Mouse (Mus musculus): ENCODE data around the gene Olfr883.

Olfr883 gene

GRCm38 (mm10) chr9:38025508-38025907 lies at the start of gene Olfr883:
Olfr883 (plus strand) TSS chr9:38025808.
- no peak for DNase-seq (ENCODE audit: low read depth, low spot score)

GRCm38 (mm10) chr9:37991525-37991924 lies 34.1 kb upstream of the Olfr883 start, which contains the start of gene Olfr881:
Olfr881 (plus strand) TSS chr9:37991825.
- no peak for DNase-seq (ENCODE audit: low read depth, low spot score)

- DNase-seq (ENCODE audit: low read depth, low spot score): peak; percentile 4
Measured at GRCm38 (mm10) chr9:37998581-37999204, 26.9 kb upstream of the Olfr883 start.

GRCm38 (mm10) chr9:38000021-38000420 lies 25.6 kb upstream of the Olfr883 start:
- DNase-seq (ENCODE audit: low read depth, low spot score): no peak

GRCm38 (mm10) chr9:38046255-38046654 lies 20.6 kb downstream of the Olfr883 start, which contains the start of gene Olfr884:
Olfr884 (plus strand) TSS chr9:38046555.
- no peak for DNase-seq (ENCODE audit: low read depth, low spot score)

- DNase-seq (ENCODE audit: low read depth, low spot score): no peak
Measured at GRCm38 (mm10) chr9:38061022-38061421, 35.4 kb downstream of the Olfr883 start, which contains the start of gene Olfr885. Olfr885 (plus strand) TSS chr9:38061322.
